Comparison of ENCODE assay signal across 21 mouse cellular contexts in genomic region chr15:30190872-30191271, GRCm38 (mm10). TPM values are rescaled to one million over a fixed set of nuclear protein-coding genes. Genes with fewer than 3 reads are reported as not detected.
DNase-seq lines count a peak whose midpoint lies in the region; ATAC-seq and TF ChIP-seq lines count a peak whose summit lies in the region.
"Had no signal": no experiment of that assay in that cellular context is flagged by ENCODE, and none has a peak within 500 bp of the region (broad histone marks: within the 10 kb centered on the region; RNA-seq: fewer than 3 reads in every experiment).

No protein-coding gene starts in this region.

- TF ChIP-seq POLR2A in cerebellum, adult 2 months (IDR thresholded peaks at IDR 0.05; ENCODE audit: borderline replicate concordance, insufficient read depth, low read length) = no peak

- no peak overlapping the region for H3K4me3 ChIP-seq in layer of hippocampus, adult 2 months
- no peak overlapping the region for H3K4me3 ChIP-seq in cerebellum, adult 2 months (replicated peaks; ENCODE audit: insufficient read depth, low read depth, low read length)
- no peak overlapping the region for H3K4me3 ChIP-seq in forebrain, postnatal 0 days (ENCODE audit: low read depth, low read length)
- H3K4me3 ChIP-seq: embryonic facial prominence, embryonic 13.5 days; forebrain, embryonic 12.5 days; heart, embryonic 13.5 days; hindbrain, embryonic 15.5 days had no signal

- H3K27me3 ChIP-seq in cerebellum, adult 2 months (ENCODE audit: control insufficient read depth, insufficient read depth, low read length) = no peaks in the 10 kb centered on the region
- no peaks in the 10 kb centered on the region for H3K27me3 ChIP-seq in forebrain, postnatal 0 days (ENCODE audit: insufficient read depth, low read length)
- H3K27me3 ChIP-seq: embryonic facial prominence, embryonic 13.5 days; forebrain, embryonic 12.5 days; heart, embryonic 13.5 days; hindbrain, embryonic 15.5 days had no signal

- no peaks in the 10 kb centered on the region for H3K9me3 ChIP-seq in forebrain, postnatal 0 days (ENCODE audit: low read length)
- H3K9me3 ChIP-seq: forebrain, embryonic 12.5 days; heart, embryonic 13.5 days; hindbrain, embryonic 15.5 days had no signal

- peak overlapping the region; percentile 32; the same call in 1 of the 2 replicates for H3K27ac ChIP-seq in layer of hippocampus, adult 2 months
- peak overlapping the region; percentile 93; the same call in 1 of the 2 replicates for H3K27ac ChIP-seq in cerebellum, adult 2 months (ENCODE audit: insufficient read depth, low read length)
- H3K27ac ChIP-seq in forebrain, postnatal 0 days (ENCODE audit: low read depth, low read length) = no peak overlapping the region
- H3K27ac ChIP-seq: embryonic facial prominence, embryonic 13.5 days; forebrain, embryonic 12.5 days; heart, embryonic 13.5 days; hindbrain, embryonic 15.5 days had no signal

- H3K4me2 ChIP-seq in forebrain, postnatal 0 days (ENCODE audit: low read depth) = no peak overlapping the region
- H3K4me2 ChIP-seq: embryonic facial prominence, embryonic 13.5 days; forebrain, embryonic 12.5 days; heart, embryonic 13.5 days; hindbrain, embryonic 15.5 days had no signal

- no peak for TF ChIP-seq CTCF in layer of hippocampus, adult 2 months (conservative IDR thresholded peaks at IDR 0.05)
- no peak for TF ChIP-seq CTCF in cerebellum, adult 2 months (IDR thresholded peaks at IDR 0.05; ENCODE audit: borderline replicate concordance, insufficient read depth, low read depth, low read length)
- no peak for TF ChIP-seq CTCF in forebrain, postnatal 0 days (IDR thresholded peaks at IDR 0.05; ENCODE audit: low read depth)

- no peak overlapping the region for H3K9ac ChIP-seq in forebrain, postnatal 0 days
- H3K9ac ChIP-seq: embryonic facial prominence, embryonic 13.5 days; forebrain, embryonic 12.5 days; heart, embryonic 13.5 days; hindbrain, embryonic 15.5 days had no signal

- no peak for DNase-seq in layer of hippocampus, adult 2 months (ENCODE audit: low spot score in 2 of 2)
- no peak for DNase-seq in layer of hippocampus, adult 9-10 months (ENCODE audit: low spot score)
- peak in 1 of 2 experiments; percentile 84 for DNase-seq in cerebellum, adult 2 months
- peak; percentile 67 for DNase-seq in cerebellum, adult 9-11 months
- peak; percentile 30 to 51 for DNase-seq in cerebellum, postnatal 36 days
- DNase-seq in forebrain, postnatal 0 days = no peak
- DNase-seq in layer of hippocampus, adult 11-12 months (ENCODE audit: low spot score) = no peak
- DNase-seq: adrenal gland, adult 2 months; adrenal gland, postnatal 36 days; gastrocnemius, postnatal 36 days; heart, adult 11 months; heart, postnatal 36 days; kidney, adult 8-10 months had no signal

- ATAC-seq in forebrain, postnatal 0 days = no peak
- ATAC-seq: forebrain, embryonic 16.5 days; intestine, postnatal 0 days had no signal

- H3K4me1 ChIP-seq in cerebellum, adult 2 months (ENCODE audit: control insufficient read depth, insufficient read depth, low read length) = peaks cover 14% of the 10 kb centered on the region; the same call in 1 of the 2 replicates
- peaks cover 8% of the 10 kb centered on the region for H3K4me1 ChIP-seq in forebrain, postnatal 0 days (ENCODE audit: insufficient read depth)
- H3K4me1 ChIP-seq: embryonic facial prominence, embryonic 13.5 days; heart, embryonic 13.5 days had no signal

- H3K36me3 ChIP-seq in forebrain, postnatal 0 days (ENCODE audit: insufficient read depth) = no peaks in the 10 kb centered on the region
- H3K36me3 ChIP-seq: embryonic facial prominence, embryonic 13.5 days; forebrain, embryonic 12.5 days; heart, embryonic 13.5 days; hindbrain, embryonic 15.5 days had no signal

RNA-seq across cellular contexts. Expression of gene Ctnnd2, which starts 18.5 kb away (rescaled TPM):
- total RNA-seq in layer of hippocampus, adult 2 months (2021) = 100 to 1,000 TPM; 223 to 229 TPM
- 87.7 and 92.0 TPM in 2 replicates for polyA plus RNA-seq in cerebellum, adult 2 months (2012; rRNA removed)
- total RNA-seq in forebrain, postnatal 0 days (2014; rRNA removed) = 130 and 134 TPM in 2 replicates
- 62.1 and 73.6 TPM in 2 replicates for polyA plus RNA-seq in forebrain, postnatal 0 days (2015; fragmentation: Nextera tagmentation; extraction: Ambion mirVana)
- total RNA-seq: gastrocnemius, adult 8-10 months; gastrocnemius, postnatal 36 days had no signal
- polyA plus RNA-seq: heart, postnatal 0 days had no signal

Comparison
In these comparisons a context has a peak if more than half of its experiments do, and no peak if none do; other contexts are left out.
1. DNase-seq: peak in cerebellum, adult 9-11 months (single experiment) and cerebellum, postnatal 36 days (2 of 2); none in layer of hippocampus, adult 2 months (0 of 2), layer of hippocampus, adult 9-10 months (single experiment), forebrain, postnatal 0 days (single experiment) and layer of hippocampus, adult 11-12 months (single experiment).